ENCODE assay signal across 22 mouse cellular contexts in the genomic region with DNA sequence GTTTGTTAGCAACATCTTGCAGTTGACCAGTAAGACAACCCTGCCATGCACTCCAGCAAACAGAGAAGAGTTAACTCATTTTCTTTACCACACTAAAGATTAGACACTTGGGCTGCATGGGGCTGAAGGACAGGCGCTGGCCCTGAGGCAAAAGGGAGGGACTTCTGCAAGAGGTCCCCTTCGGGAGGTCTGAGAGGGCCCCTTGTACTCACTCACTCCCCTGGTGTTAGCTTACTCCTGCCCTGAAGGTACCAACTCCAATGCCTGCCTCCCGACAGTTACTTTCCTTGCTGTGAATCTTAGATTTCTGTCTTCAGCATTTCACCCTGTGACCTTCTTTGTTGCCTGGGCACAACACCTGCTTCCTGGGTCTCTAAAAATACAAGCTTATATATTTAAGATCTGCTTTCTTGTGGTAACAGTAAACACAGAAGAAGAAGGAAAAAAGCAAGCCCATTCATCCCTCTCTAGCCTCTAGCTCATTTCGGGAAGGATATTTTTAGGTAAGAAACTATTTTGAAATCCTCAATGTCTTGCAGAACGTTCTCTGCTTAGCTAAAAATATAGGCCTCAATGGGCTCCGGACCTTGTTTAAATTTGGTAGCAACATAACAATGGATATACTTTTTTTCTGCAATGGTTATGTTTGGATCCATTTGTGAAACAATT. TPM values are rescaled to one million over a fixed set of nuclear protein-coding genes. Genes with fewer than 3 reads are reported as not detected.
A peak's percentile ranks its signal among the peaks of the same experiment; 100 is the strongest.
DNase-seq lines count a peak whose midpoint lies in the region; ATAC-seq and TF ChIP-seq lines count a peak whose summit lies in the region.
"Had no signal": no experiment of that assay in that cellular context is flagged by ENCODE, and none has a peak within 500 bp of the region (broad histone marks: within the 10 kb centered on the region; RNA-seq: fewer than 3 reads in every experiment).

No protein-coding gene starts in this region.

- no peak overlapping the region for H3K4me3 ChIP-seq in kidney, postnatal 0 days (replicated peaks; ENCODE audit: low read depth, low read length)
- H3K4me3 ChIP-seq in embryonic facial prominence, embryonic 10.5 days, result no peak overlapping the region
- H3K4me3 ChIP-seq in liver, postnatal 0 days (ENCODE audit: low read depth, low read length), result no peak overlapping the region
- H3K4me3 ChIP-seq: embryonic facial prominence, embryonic 12.5 days; heart, embryonic 10.5 days; hindbrain, embryonic 15.5 days; limb, embryonic 12.5 days; midbrain, embryonic 10.5 days; neural tube, embryonic 12.5 days had no signal

- H3K27ac ChIP-seq in kidney, postnatal 0 days, result no peak overlapping the region
- 0 out of 2 replicates have a peak overlapping the region, but pooled peaks have one; percentile 30 for H3K27ac ChIP-seq in embryonic facial prominence, embryonic 10.5 days (replicated peaks)
- no peak overlapping the region for H3K27ac ChIP-seq in liver, postnatal 0 days (ENCODE audit: low read depth)
- H3K27ac ChIP-seq: embryonic facial prominence, embryonic 12.5 days; heart, embryonic 10.5 days; hindbrain, embryonic 15.5 days; limb, embryonic 12.5 days; liver, embryonic 14.5 days; midbrain, embryonic 10.5 days; neural tube, embryonic 12.5 days; stomach, postnatal 0 days had no signal

- no peak overlapping the region for H3K4me2 ChIP-seq in kidney, postnatal 0 days (ENCODE audit: low read length)
- no peak overlapping the region for H3K4me2 ChIP-seq in liver, postnatal 0 days (ENCODE audit: low read depth, low read length)
- H3K4me2 ChIP-seq: embryonic facial prominence, embryonic 12.5 days; hindbrain, embryonic 15.5 days; limb, embryonic 12.5 days; neural tube, embryonic 12.5 days had no signal

- H3K9ac ChIP-seq in kidney, postnatal 0 days (ENCODE audit: low read depth, low read length), result no peak overlapping the region
- H3K9ac ChIP-seq in liver, postnatal 0 days (replicated peaks), result no peak overlapping the region
- H3K9ac ChIP-seq: embryonic facial prominence, embryonic 12.5 days; forebrain, postnatal 0 days; hindbrain, embryonic 15.5 days; limb, embryonic 12.5 days; liver, embryonic 14.5 days; neural tube, embryonic 12.5 days had no signal

- no peaks in the 10 kb centered on the region for H3K9me3 ChIP-seq in kidney, postnatal 0 days (replicated peaks; ENCODE audit: low read length)
- H3K9me3 ChIP-seq in embryonic facial prominence, embryonic 10.5 days, result no peaks in the 10 kb centered on the region
- H3K9me3 ChIP-seq in liver, postnatal 0 days (ENCODE audit: low read length), result no peaks in the 10 kb centered on the region
- H3K9me3 ChIP-seq: embryonic facial prominence, embryonic 12.5 days; heart, embryonic 10.5 days; hindbrain, embryonic 15.5 days; limb, embryonic 12.5 days; midbrain, embryonic 10.5 days; neural tube, embryonic 12.5 days had no signal

- H3K36me3 ChIP-seq in kidney, postnatal 0 days (ENCODE audit: insufficient read depth, low read length), result peaks cover 22% of the 10 kb centered on the region
- H3K36me3 ChIP-seq in embryonic facial prominence, embryonic 10.5 days (replicated peaks), result peaks cover 15% of the 10 kb centered on the region
- peaks cover 29% of the 10 kb centered on the region for H3K36me3 ChIP-seq in liver, postnatal 0 days (replicated peaks; ENCODE audit: insufficient read depth, low read length)
- H3K36me3 ChIP-seq: hindbrain, embryonic 15.5 days; neural tube, embryonic 12.5 days had no signal

- peaks cover 6% of the 10 kb centered on the region; the same call in 1 of the 2 replicates for H3K4me1 ChIP-seq in kidney, postnatal 0 days (replicated peaks; ENCODE audit: insufficient read depth, low read length)
- H3K4me1 ChIP-seq in embryonic facial prominence, embryonic 10.5 days, result peaks cover 27% of the 10 kb centered on the region
- H3K4me1 ChIP-seq in liver, postnatal 0 days (ENCODE audit: insufficient read depth), result peaks cover 44% of the 10 kb centered on the region

- DNase-seq in kidney, postnatal 0 days (ENCODE audit: low spot score), result peak; percentile 70
- DNase-seq in kidney, postnatal 36 days, result no peak
- DNase-seq in thymus, postnatal 25 days, result peak; percentile 38
- no peak for DNase-seq in thymus, adult 18-20 months
- DNase-seq in embryonic facial prominence, embryonic 10.5 days (ENCODE audit: low spot score), result no peak
- DNase-seq in ovary, postnatal 36 days (ENCODE audit: low spot score), result no peak
- no peak for DNase-seq in liver, postnatal 0 days
- DNase-seq: cerebellum, adult 18-20 months; forebrain, postnatal 0 days; gastrocnemius, postnatal 14 days; heart, postnatal 14 days; lung, postnatal 10 days had no signal

- H3K27me3 ChIP-seq in kidney, postnatal 0 days (ENCODE audit: insufficient read depth, low read length), result no peaks in the 10 kb centered on the region
- no peaks in the 10 kb centered on the region for H3K27me3 ChIP-seq in embryonic facial prominence, embryonic 10.5 days (replicated peaks; ENCODE audit: low read depth, poor library complexity, severe bottlenecking)
- H3K27me3 ChIP-seq in liver, postnatal 0 days (ENCODE audit: insufficient read depth, low read length), result no peaks in the 10 kb centered on the region
- H3K27me3 ChIP-seq: embryonic facial prominence, embryonic 12.5 days; hindbrain, embryonic 15.5 days; limb, embryonic 12.5 days; neural tube, embryonic 12.5 days had no signal

- no peak for ATAC-seq in kidney, postnatal 0 days (replicated peaks; ENCODE audit: low FRiP score, low read depth)
- no peak for ATAC-seq in liver, postnatal 0 days
- ATAC-seq: CD4-positive, CD25-positive, alpha-beta regulatory T cell, adult 4 months; forebrain, postnatal 0 days; intestine, embryonic 16.5 days had no signal

- 50% methylated on average over 6 of the region's 6 CpGs for WGBS in kidney, postnatal 0 days
- WGBS in embryonic facial prominence, embryonic 10.5 days, result 45% methylated on average over 6 of the region's 6 CpGs
- WGBS in liver, postnatal 0 days (ENCODE audit: insufficient replicate concordance), result 53% methylated on average over 6 of the region's 6 CpGs

- no peak for TF ChIP-seq EP300 in liver, postnatal 0 days (IDR thresholded peaks at IDR 0.05; ENCODE audit: low read depth)

- no peak for TF ChIP-seq CTCF in kidney, postnatal 0 days (IDR thresholded peaks at IDR 0.05; ENCODE audit: low read depth)
- no peak for TF ChIP-seq CTCF in liver, postnatal 0 days (IDR thresholded peaks at IDR 0.05; ENCODE audit: low read depth)

RNA-seq across cellular contexts. Expression of gene Tgfbr2, which starts 41.7 kb away (rescaled TPM):
- polyA plus RNA-seq in kidney, postnatal 0 days (2015; fragmentation: Nextera tagmentation; extraction: Ambion mirVana), result 31.0 and 31.2 TPM in 2 replicates
- polyA plus RNA-seq in embryonic facial prominence, embryonic 10.5 days (2016; fragmentation: Nextera tagmentation; extraction: Ambion mirVana), result 8.6 and 9.2 TPM in 2 replicates
- polyA plus RNA-seq in liver, postnatal 0 days (2015; fragmentation: Nextera tagmentation; extraction: Ambion mirVana), result 5.2 and 5.6 TPM in 2 replicates

Comparison
In these comparisons a context has a peak if more than half of its experiments do, and no peak if none do; other contexts are left out.
1. DNase-seq: peak in kidney, postnatal 0 days (single experiment) and thymus, postnatal 25 days (single experiment); none in kidney, postnatal 36 days (0 of 2), thymus, adult 18-20 months (0 of 2), embryonic facial prominence, embryonic 10.5 days (single experiment), ovary, postnatal 36 days (single experiment) and liver, postnatal 0 days (single experiment).